Mouse (Mus musculus) limb, embryonic 12.5 days (tissue): ENCODE results near the gene Ube2b. TPM values are rescaled to one million over a fixed set of nuclear protein-coding genes. Genes with fewer than 3 reads are reported as not detected.

Source experiments
- ATAC-seq: fragments of 200-750 bp; cut with Nextera tagmentation; 2 replicates; pipeline ENCODE4 v1.8.0; 2017; ENCODE audit warnings: low read depth, moderate TSS enrichment; ENCODE audit not compliant: insufficient number of reproducible peaks, insufficient read depth, low FRiP score, low TSS enrichment
- H3K27ac ChIP-seq: fragments of 300-500 bp; sonication (generic); 2 replicates; pipeline ENCODE4 v1.5.1; 2016; ENCODE audit warnings: mild to moderate bottlenecking, moderate library complexity
- H3K27me3 ChIP-seq: fragments of 300-500 bp; sonication (generic); 2 replicates; pipeline ENCODE4 v1.6.1; 2016; ENCODE audit warnings: mild to moderate bottlenecking, moderate library complexity
- H3K36me3 ChIP-seq: fragments of 300-500 bp; sonication (generic); 2 replicates; pipeline ENCODE4 v1.6.1; 2016; ENCODE audit warnings: mild to moderate bottlenecking, moderate library complexity
- H3K4me1 ChIP-seq: fragments of 300-500 bp; sonication (generic); replicated peaks from 2 replicates; pipeline ENCODE4 v1.6.1; 2016
- H3K4me2 ChIP-seq: fragments of 300-500 bp; sonication (generic); 2 replicates; pipeline ENCODE4 v1.6.1; 2016; ENCODE audit warnings: mild to moderate bottlenecking, moderate library complexity
- H3K4me3 ChIP-seq: fragments of 300-500 bp; sonication (generic); replicated peaks from 2 replicates; pipeline ENCODE4 v1.5.1; 2016; ENCODE audit warnings: mild to moderate bottlenecking
- H3K9ac ChIP-seq: fragments of 300-500 bp; sonication (generic); replicated peaks from 2 replicates; pipeline ENCODE4 v1.6.1; 2016; ENCODE audit warnings: mild to moderate bottlenecking, moderate library complexity
- H3K9me3 ChIP-seq: fragments of 300-500 bp; sonication (generic); 2 replicates; pipeline ENCODE4 v1.6.1; 2016; ENCODE audit warnings: mild to moderate bottlenecking, moderate library complexity
- WGBS: fragments of 180-500 bp; shearing (Covaris S2); methylation state at CpG from one replicate; pipeline ENCODE4 v1.1.7; 2016; 5-methylcytosine and 5-hydroxymethylcytosine counted together
- polyA plus RNA-seq: library from polyadenylated mRNA; unstranded; fragments of >200 nt; fragmentation: Nextera tagmentation; extraction: Ambion mirVana; gene quantifications from 2 replicates; pipeline ENCODE4 v1.2.1, GENCODE M21; 2016

The Ube2b gene
- polyA plus RNA-seq, 1 experiment from 2014 or later = 244 TPM

GRCm38 (mm10) chr11:51967443-51968401 is 32.8 kb downstream of the Ube2b start, which contains the start of gene Cdkn2aipnl:
Gene Cdkn2aipnl, plus strand, starts transcription at chr11:51967661.
- Histone ChIP-seq H3K27ac (peak within 1 kb of the TSS; percentile 73), H3K4me2 (peak within 1 kb of the TSS; percentile 88), H3K9me3 (no peaks in the 10 kb centered on the region), H3K36me3 (peaks cover 35% of the 10 kb centered on the region), H3K9ac (peak within 1 kb of the TSS; percentile 76), H3K27me3 (no peaks in the 10 kb centered on the region), H3K4me3 (peak within 1 kb of the TSS; percentile 75), H3K4me1 (peaks cover 9% of the 10 kb centered on the region; the same call in 1 of the 2 replicates)
- 1% methylated on average over 63 of the region's 63 CpGs for WGBS
- ATAC-seq = peak; percentile 80

DNA sequence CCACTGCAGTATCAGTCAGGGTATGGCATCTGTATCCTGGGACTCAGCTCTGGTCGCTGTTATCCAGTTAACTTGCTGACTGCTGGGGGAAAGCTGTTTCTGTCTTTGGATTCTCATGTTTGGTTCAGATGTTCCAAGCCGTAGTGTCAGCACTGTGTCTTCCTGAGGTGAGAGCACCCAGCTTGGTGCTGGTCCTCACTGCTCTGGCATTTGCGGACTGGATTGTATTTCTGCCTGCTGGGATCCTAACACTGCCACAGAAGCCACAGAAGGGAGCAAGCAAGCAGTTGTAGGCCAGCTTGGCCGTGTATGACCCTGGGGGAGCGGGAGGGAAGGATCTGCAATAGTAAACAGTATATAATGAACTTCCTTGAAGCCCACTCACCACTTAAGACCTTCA is 33.9 kb downstream of the Ube2b start:
- no peak for ATAC-seq
- Histone ChIP-seq H3K9ac (no peak overlapping the region), H3K4me2 (no peak overlapping the region), H3K4me3 (no peak overlapping the region), H3K27ac (no peak overlapping the region), H3K36me3 (peaks cover 24% of the 10 kb centered on the region), H3K27me3 (no peaks in the 10 kb centered on the region), H3K9me3 (no peaks in the 10 kb centered on the region), H3K4me1 (peaks cover 9% of the 10 kb centered on the region; the same call in 1 of the 2 replicates)
- WGBS = 81% methylated on average over 5 of the region's 5 CpGs

- Histone ChIP-seq H3K4me2 (no peak overlapping the region), H3K9ac (no peak overlapping the region), H3K4me3 (no peak overlapping the region), H3K4me1 (no peaks in the 10 kb centered on the region), H3K27me3 (no peaks in the 10 kb centered on the region), H3K9me3 (peaks cover 4% of the 10 kb centered on the region; the same call in 1 of the 2 replicates), H3K27ac (no peak overlapping the region), H3K36me3 (no peaks in the 10 kb centered on the region)
- WGBS = 93% methylated on average over 7 of the region's 7 CpGs
- ATAC-seq = no peak
These were observed 38.3 kb downstream of the Ube2b start for GRCm38 (mm10) chr11:51962277-51962676.

DNA sequence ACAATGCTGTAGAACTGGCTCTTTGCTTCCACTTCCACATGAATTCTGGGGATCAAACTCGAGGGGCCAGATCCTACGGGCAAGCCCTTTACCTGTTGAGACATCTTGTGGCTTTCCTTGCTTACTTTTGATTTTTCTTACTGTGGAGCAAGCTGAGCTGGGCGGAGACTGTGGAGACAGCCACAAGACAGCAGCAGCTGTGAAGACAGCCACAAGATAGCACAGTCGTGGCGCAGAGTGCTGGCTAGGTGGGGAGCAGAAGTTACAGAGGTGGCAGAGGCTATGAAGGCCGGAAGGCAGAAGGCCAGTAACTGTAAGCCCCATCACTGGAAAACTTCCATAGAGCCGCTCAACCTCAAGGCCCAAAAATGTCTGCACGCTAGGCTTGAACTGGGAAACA is 38.8 kb downstream of the Ube2b start:
- Histone ChIP-seq H3K27ac (no peak overlapping the region), H3K36me3 (no peaks in the 10 kb centered on the region), H3K4me1 (no peaks in the 10 kb centered on the region), H3K9ac (no peak overlapping the region), H3K27me3 (no peaks in the 10 kb centered on the region), H3K4me3 (no peak overlapping the region), H3K9me3 (peaks cover 4% of the 10 kb centered on the region; the same call in 1 of the 2 replicates), H3K4me2 (no peak overlapping the region)
- no peak for ATAC-seq
- WGBS = 90% methylated on average over 8 of the region's 8 CpGs

GRCm38 (mm10) chr11:51960967-51961471 is 39.5 kb downstream of the Ube2b start:
- ATAC-seq = no peak

GRCm38 (mm10) chr11:51960061-51960460 is 40.5 kb downstream of the Ube2b start:
- ATAC-seq = no peak
- no peak overlapping the region for H3K4me3 ChIP-seq
- H3K4me1 ChIP-seq = no peaks in the 10 kb centered on the region
- H3K9me3 ChIP-seq = peaks cover 4% of the 10 kb centered on the region; the same call in 1 of the 2 replicates
- H3K36me3 ChIP-seq = no peaks in the 10 kb centered on the region
- H3K27ac ChIP-seq = no peak overlapping the region
- H3K9ac ChIP-seq = no peak overlapping the region
- H3K27me3 ChIP-seq = no peaks in the 10 kb centered on the region
- WGBS = 89% methylated on average over 4 of the region's 4 CpGs
- H3K4me2 ChIP-seq = no peak overlapping the region

More at GRCm38 (mm10) chr11:51960967-51961471, 39.5 kb downstream of the Ube2b start:
- H3K4me1 ChIP-seq = no peaks in the 10 kb centered on the region
- WGBS = 66% methylated on average over 11 of the region's 11 CpGs
- no peaks in the 10 kb centered on the region for H3K36me3 ChIP-seq
- no peaks in the 10 kb centered on the region for H3K27me3 ChIP-seq
- no peak overlapping the region for H3K4me2 ChIP-seq
- H3K9ac ChIP-seq = no peak overlapping the region
- no peak overlapping the region for H3K4me3 ChIP-seq
- H3K27ac ChIP-seq = no peak overlapping the region
- H3K9me3 ChIP-seq = peaks cover 4% of the 10 kb centered on the region; the same call in 1 of the 2 replicates

GRCm38 (mm10) chr11:51959511-51959910 is 41.1 kb downstream of the Ube2b start:
- WGBS = 81% methylated on average over 5 of the region's 5 CpGs
- no peak overlapping the region for H3K4me2 ChIP-seq

GRCm38 (mm10) chr11:51957760-51958159 is 42.8 kb downstream of the Ube2b start:
- Histone ChIP-seq H3K4me3 (no peak overlapping the region), H3K4me1 (no peaks in the 10 kb centered on the region), H3K27ac (no peak overlapping the region), H3K27me3 (no peaks in the 10 kb centered on the region), H3K9ac (no peak overlapping the region), H3K36me3 (no peaks in the 10 kb centered on the region), H3K9me3 (peaks cover 4% of the 10 kb centered on the region; the same call in 1 of the 2 replicates), H3K4me2 (no peak overlapping the region)
- no peak for ATAC-seq
- WGBS = 85% methylated on average over 4 of the region's 4 CpGs

More at GRCm38 (mm10) chr11:51959511-51959910, 41.1 kb downstream of the Ube2b start:
- no peak for ATAC-seq
- Histone ChIP-seq H3K27me3 (no peaks in the 10 kb centered on the region), H3K4me1 (no peaks in the 10 kb centered on the region), H3K27ac (no peak overlapping the region), H3K36me3 (no peaks in the 10 kb centered on the region), H3K9me3 (peaks cover 4% of the 10 kb centered on the region; the same call in 1 of the 2 replicates), H3K9ac (no peak overlapping the region), H3K4me3 (no peak overlapping the region)

DNA sequence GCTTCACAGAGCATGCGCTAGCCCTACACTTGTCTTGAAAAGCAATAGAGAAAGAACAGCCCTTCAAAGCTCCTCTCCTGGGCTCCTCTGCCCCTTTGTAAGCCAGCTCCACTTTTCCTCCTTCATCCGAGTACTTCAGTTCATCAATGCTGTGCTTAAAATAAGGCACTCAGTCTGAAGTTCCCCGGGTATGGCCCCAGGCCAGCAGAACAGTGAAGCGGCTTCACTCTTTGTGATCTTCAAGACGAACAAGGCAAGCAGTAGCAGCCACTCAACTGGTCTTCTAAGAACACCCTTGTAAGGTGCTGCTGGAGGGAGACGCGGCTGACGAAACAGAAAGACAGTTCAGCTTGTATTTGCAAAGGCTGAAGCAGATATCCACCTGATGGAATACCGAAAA is 44.5 kb downstream of the Ube2b start:
- no peak for ATAC-seq
- H3K4me2 ChIP-seq = no peak overlapping the region
- no peak overlapping the region for H3K4me3 ChIP-seq
- 82% methylated on average over 9 of the region's 9 CpGs for WGBS
- no peak overlapping the region for H3K27ac ChIP-seq
- H3K36me3 ChIP-seq = no peaks in the 10 kb centered on the region
- peaks cover 4% of the 10 kb centered on the region; the same call in 1 of the 2 replicates for H3K9me3 ChIP-seq
- no peaks in the 10 kb centered on the region for H3K4me1 ChIP-seq
- H3K27me3 ChIP-seq = no peaks in the 10 kb centered on the region
- H3K9ac ChIP-seq = no peak overlapping the region

DNA sequence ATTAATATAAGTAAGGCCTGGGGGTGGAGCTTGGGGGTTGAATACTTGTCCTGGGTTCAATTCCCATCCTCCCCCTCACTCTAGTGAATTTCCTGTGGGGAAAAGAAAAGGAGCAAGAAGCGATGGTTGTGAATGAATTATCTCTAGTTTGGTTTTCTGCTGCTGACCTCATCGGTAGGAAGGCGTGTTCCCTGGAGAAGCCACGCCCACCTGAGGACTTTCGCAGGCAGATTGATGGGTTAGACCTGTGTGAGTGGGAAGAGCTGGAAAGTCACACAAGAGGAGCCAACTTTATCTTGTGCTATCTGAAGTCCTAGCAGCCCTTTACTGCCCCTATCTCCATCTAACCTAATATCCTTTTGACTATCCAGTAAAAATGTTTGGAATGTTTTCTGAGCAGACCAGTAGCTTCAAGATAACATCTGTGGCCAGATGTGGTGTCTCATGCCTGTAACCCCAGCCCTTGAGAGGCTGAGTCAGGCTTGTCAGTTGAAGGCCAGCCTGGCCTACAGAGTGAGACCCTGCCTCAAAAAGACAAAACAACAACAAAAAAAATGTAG is 48.6 kb downstream of the Ube2b start:
- Histone ChIP-seq H3K27me3 (no peaks in the 10 kb centered on the region), H3K4me2 (no peak overlapping the region), H3K36me3 (no peaks in the 10 kb centered on the region), H3K9me3 (no peaks in the 10 kb centered on the region), H3K4me1 (no peaks in the 10 kb centered on the region), H3K27ac (no peak overlapping the region), H3K9ac (no peak overlapping the region), H3K4me3 (no peak overlapping the region)
- WGBS = 57% methylated on average over 5 of the region's 5 CpGs
- ATAC-seq = no peak

GRCm38 (mm10) chr11:51949919-51950318 is 50.6 kb downstream of the Ube2b start:
- H3K27ac ChIP-seq = no peak overlapping the region
- no peaks in the 10 kb centered on the region for H3K36me3 ChIP-seq
- no peak overlapping the region for H3K9ac ChIP-seq
- 93% methylated on average over 9 of the region's 9 CpGs for WGBS
- no peaks in the 10 kb centered on the region for H3K9me3 ChIP-seq
- H3K4me1 ChIP-seq = peaks cover 14% of the 10 kb centered on the region
- H3K27me3 ChIP-seq = peaks cover 15% of the 10 kb centered on the region; the same call in 1 of the 2 replicates
- ATAC-seq = no peak
- H3K4me3 ChIP-seq = no peak overlapping the region
- no peak overlapping the region for H3K4me2 ChIP-seq
